In the genomic region with DNA sequence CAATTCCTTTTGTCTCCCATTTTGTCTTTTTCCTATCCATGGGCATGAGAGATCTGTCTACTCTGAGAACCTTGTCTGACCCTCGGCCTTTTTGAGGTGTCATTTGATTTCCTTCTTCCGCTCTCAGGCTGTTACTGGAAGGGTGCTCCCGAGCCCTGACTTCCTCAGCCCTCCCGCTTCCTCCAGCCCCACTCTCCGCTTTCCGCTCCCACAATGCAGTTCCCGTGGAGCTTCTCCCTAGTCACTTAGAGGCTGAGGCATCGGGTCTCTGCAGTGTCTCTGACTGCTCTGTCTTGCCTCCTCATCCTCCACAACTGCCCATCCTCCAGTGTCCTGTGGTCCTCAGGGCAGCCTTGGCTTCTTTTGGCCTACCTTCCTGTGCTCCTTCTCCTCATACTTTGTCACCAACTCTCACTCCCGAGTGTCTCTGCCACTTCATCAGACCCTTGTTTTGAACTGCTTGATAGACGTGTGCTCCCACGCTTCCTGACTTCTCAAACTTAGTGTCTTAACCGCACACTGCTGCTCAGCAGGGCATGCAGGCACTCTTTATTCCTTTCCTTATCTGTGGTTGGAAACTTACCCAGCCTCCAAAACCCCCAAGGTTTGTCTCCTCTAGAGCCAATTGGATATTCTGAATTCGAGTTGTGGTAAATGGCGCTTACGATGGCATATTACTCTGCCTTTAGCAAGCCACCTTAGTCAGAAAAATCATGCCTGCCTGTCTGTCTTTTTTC, we compare ENCODE assay signal across 11 mouse cellular contexts. TPM values are rescaled to one million over a fixed set of nuclear protein-coding genes. Genes with fewer than 3 reads are reported as not detected.
DNase-seq lines count a peak whose midpoint lies in the region.
"Had no signal": no experiment of that assay in that cellular context is flagged by ENCODE, and none has a peak within 500 bp of the region (broad histone marks: within the 10 kb centered on the region; RNA-seq: fewer than 3 reads in every experiment).

No protein-coding gene starts in this region.

- H3K9me3 ChIP-seq in heart, embryonic 10.5 days: no peaks in the 10 kb centered on the region

- H3K27ac ChIP-seq in heart, embryonic 10.5 days: no peak overlapping the region; the same call in 1 of the 2 replicates

- intact Hi-C loops in heart, postnatal 36 days (cut with DNase I): loop anchor here (2.0 kb wide), 1 partner anchor 32 kb away; a partner anchor contains a TSS

- H3K36me3 ChIP-seq in heart, embryonic 10.5 days: peaks cover 28% of the 10 kb centered on the region

- WGBS in heart, embryonic 10.5 days: 71% methylated on average over 15 of the region's 15 CpGs

- H3K4me1 ChIP-seq in heart, embryonic 10.5 days: peaks cover 25% of the 10 kb centered on the region; the same call in 1 of the 2 replicates

- H3K27me3 ChIP-seq in heart, embryonic 10.5 days (ENCODE audit: insufficient read depth, poor library complexity, severe bottlenecking): no peaks in the 10 kb centered on the region

- H3K4me3 ChIP-seq in heart, embryonic 10.5 days: no peak overlapping the region

- peak; percentile 73 for DNase-seq in heart, adult 8-10 months (ENCODE audit: low spot score)
- DNase-seq in heart, embryonic 10.5 days (ENCODE audit: low spot score): no peak
- DNase-seq in T-cell, adult 2 months (ENCODE audit: low spot score): peak; percentile 37
- peak; percentile 54 for DNase-seq in heart, postnatal 36 days
- DNase-seq in lung, postnatal 10 days: peak; percentile 69
- no peak for DNase-seq in layer of hippocampus, adult 18-20 months (ENCODE audit: low spot score in 2 of 2)
- DNase-seq in ovary, postnatal 14 days (ENCODE audit: low spot score): no peak
- no peak for DNase-seq in embryo, embryonic 10 days (ENCODE audit: low spot score)
- DNase-seq: midbrain, embryonic 14.5 days had no signal

RNA-seq across cellular contexts. Expression of a gene that starts 21.2 kb away (rescaled TPM):
- not detected for total RNA-seq in heart, adult 8-10 months (2022)
- not detected in 2 replicates for polyA plus RNA-seq in heart, embryonic 10.5 days (2016; fragmentation: Nextera tagmentation; extraction: Ambion mirVana)
- total RNA-seq in heart, postnatal 36 days (2021): not detected
- total RNA-seq in layer of hippocampus, adult 18-20 months (2021): under 1 TPM; 0.58 to 0.77 TPM
- total RNA-seq: gastrocnemius, postnatal 4 days had no signal
- polyA plus RNA-seq: midbrain, embryonic 14.5 days had no signal

RNA-seq across cellular contexts. Expression of a gene that starts 24.6 kb away (rescaled TPM):
- total RNA-seq in heart, adult 8-10 months (2022): not detected
- polyA plus RNA-seq in heart, embryonic 10.5 days (2016; fragmentation: Nextera tagmentation; extraction: Ambion mirVana): not detected in 2 replicates
- not detected for total RNA-seq in heart, postnatal 36 days (2021)
- total RNA-seq in layer of hippocampus, adult 18-20 months (2021): not detected
- total RNA-seq: left cerebral cortex, adult 8-10 months had no signal
- polyA plus RNA-seq: midbrain, embryonic 14.5 days had no signal

RNA-seq across cellular contexts. Expression of a gene that starts 31.7 kb away (rescaled TPM):
- 10 to 100 TPM; 47.8 to 52.8 (median 49.4) TPM for total RNA-seq in heart, adult 8-10 months (2022)
- polyA plus RNA-seq in heart, embryonic 10.5 days (2016; fragmentation: Nextera tagmentation; extraction: Ambion mirVana): 12.6 and 14.9 TPM in 2 replicates
- total RNA-seq in heart, postnatal 36 days (2021): 10 to 100 TPM; 43.9 to 49.4 TPM
- total RNA-seq in layer of hippocampus, adult 18-20 months (2021): 100 to 1,000 TPM; 477 to 515 TPM

RNA-seq across cellular contexts. Expression of a gene that starts 44.5 kb away (rescaled TPM):
- total RNA-seq in heart, adult 8-10 months (2022): under 1 TPM; 0.31 to 0.55 (median 0.54) TPM
- 1.6 and 1.9 TPM in 2 replicates for polyA plus RNA-seq in heart, embryonic 10.5 days (2016; fragmentation: Nextera tagmentation; extraction: Ambion mirVana)
- under 1 TPM; 0.16 to 0.17 TPM for total RNA-seq in heart, postnatal 36 days (2021)
- not detected for total RNA-seq in layer of hippocampus, adult 18-20 months (2021)
- total RNA-seq: left cerebral cortex, adult 8-10 months had no signal

RNA-seq across cellular contexts. Expression of a gene that starts 52.6 kb away (rescaled TPM):
- 10 to 100 TPM; 53.0 to 67.3 (median 58.7) TPM for total RNA-seq in heart, adult 8-10 months (2022)
- 68.3 and 74.4 TPM in 2 replicates for polyA plus RNA-seq in heart, embryonic 10.5 days (2016; fragmentation: Nextera tagmentation; extraction: Ambion mirVana)
- 10 to 100 TPM; 52.5 to 57.9 TPM for total RNA-seq in heart, postnatal 36 days (2021)
- total RNA-seq in layer of hippocampus, adult 18-20 months (2021): 10 to 100 TPM; 88.7 to 91.8 TPM

Comparison
In these comparisons a context has a peak if more than half of its experiments do, and no peak if none do; other contexts are left out.
1. DNase-seq: peak in heart, adult 8-10 months (single experiment), T-cell, adult 2 months (single experiment), heart, postnatal 36 days (2 of 2) and lung, postnatal 10 days (single experiment); none in heart, embryonic 10.5 days (single experiment), layer of hippocampus, adult 18-20 months (0 of 2), ovary, postnatal 14 days (single experiment) and embryo, embryonic 10 days (single experiment).
2. RNA of a gene that starts 31.7 kb away (total RNA-seq): 477 to 515 TPM in layer of hippocampus, adult 18-20 months; 47.8 to 52.8 TPM in heart, adult 8-10 months and 43.9 to 49.4 TPM in heart, postnatal 36 days; every median in the first group is over 4 times any median in the second.